Mouse (Mus musculus): ENCODE data around the gene Tenm2.

GRCm38 (mm10) chr11:36446351-36446750 lies 789.4 kb downstream of the Tenm2 start:
- TF ChIP-seq CTCF (conservative IDR thresholded peaks at IDR 0.05; ENCODE audit: insufficient read depth, insufficient read length, low read depth, low read length) = no peak
- no peak for TF ChIP-seq POLR2A (IDR thresholded peaks at IDR 0.05; ENCODE audit: low read depth, low read length)

Data from kidney, adult 2 months (tissue).